Mouse (Mus musculus): ENCODE measurements around the gene Dctpp1.

The Dctpp1 gene

DNA sequence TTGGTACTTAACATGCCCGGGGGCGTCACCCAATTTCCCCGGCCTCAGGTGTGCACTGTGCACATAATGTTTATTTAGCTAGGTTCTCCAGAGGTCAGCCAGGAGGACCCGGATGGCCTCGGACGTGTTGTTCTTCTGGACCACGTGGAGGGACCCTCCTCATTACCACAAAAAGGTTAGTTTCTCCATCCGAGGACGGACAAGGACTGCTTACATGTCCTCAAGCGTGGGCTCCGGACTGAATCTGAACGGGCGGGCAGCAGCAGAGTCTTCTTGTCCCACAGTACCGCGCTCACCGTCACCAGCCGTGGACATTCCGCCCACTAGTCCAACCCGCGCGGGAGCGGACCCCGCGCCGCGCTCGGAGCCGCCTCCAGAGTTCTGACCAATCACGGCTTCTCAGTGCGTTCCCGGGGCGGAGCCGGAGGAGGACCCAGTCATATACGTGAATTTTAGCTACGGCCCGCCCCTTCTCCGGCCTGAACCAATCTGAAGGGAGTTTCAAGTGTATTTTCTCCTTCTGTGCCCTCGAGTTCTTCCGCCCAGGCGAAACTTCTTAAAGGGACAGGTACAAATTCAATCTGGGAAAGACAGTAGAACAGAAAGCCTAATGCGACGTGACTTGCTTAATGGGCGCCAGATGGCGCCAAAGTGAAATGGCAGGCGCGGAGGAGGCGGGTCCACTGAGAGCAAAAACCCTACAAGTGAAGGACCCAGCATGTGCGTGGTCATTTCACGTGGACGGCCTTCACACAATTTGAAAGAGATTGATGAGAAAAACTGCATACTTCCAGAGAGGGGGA lies at the start of gene Dctpp1:
Gene Dctpp1 (minus strand): TSS at position 401 of the 803 bp plus-strand sequence.
- peak; percentile 97 to 99 for DNase-seq (ENCODE audit: low spot score in 2 of 2)

DNA sequence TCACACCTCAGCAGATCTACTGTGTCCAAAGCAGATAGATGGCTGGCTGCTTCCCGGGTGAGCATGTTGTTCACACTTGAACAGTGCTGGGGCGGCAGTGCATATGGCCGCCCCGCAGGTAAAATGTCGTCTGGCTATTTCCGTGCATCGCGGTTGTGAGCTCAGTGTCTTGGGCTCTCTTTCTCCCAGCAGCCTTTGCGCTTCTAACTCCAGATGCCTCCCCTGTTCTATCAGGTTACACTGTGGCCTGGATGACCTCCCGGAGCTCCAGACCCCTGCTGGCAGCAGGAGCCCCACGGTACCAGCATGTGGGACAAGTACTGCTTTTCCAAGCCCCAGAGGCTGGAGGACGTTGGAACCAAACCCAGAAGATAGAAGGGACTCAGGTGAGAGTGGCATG lies 49.4 kb upstream of the Dctpp1 start:
- no peak for DNase-seq (ENCODE audit: low spot score in 2 of 2)

DNA sequence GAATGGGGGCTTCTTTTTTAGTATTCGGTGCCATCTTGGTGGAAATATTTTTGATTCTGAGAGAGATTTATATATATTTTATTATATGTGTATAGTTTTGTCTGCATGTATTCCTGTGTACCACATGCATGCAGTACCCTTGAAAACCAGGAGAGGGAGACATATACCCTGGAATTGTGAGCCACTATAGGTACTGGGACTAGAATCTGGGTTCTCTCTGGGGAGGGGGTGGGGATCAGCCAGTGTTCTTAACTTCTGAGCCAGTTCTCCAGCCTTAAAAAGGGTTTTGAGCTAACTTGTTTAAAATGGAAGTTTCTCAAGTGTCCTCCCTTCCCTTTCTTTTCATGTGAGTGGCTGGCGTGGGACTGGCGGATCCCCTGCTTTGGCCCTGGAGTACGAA lies 48.4 kb upstream of the Dctpp1 start:
- peak in 1 of 2 experiments; percentile 54 for DNase-seq (ENCODE audit: low spot score in 2 of 2)

DNA sequence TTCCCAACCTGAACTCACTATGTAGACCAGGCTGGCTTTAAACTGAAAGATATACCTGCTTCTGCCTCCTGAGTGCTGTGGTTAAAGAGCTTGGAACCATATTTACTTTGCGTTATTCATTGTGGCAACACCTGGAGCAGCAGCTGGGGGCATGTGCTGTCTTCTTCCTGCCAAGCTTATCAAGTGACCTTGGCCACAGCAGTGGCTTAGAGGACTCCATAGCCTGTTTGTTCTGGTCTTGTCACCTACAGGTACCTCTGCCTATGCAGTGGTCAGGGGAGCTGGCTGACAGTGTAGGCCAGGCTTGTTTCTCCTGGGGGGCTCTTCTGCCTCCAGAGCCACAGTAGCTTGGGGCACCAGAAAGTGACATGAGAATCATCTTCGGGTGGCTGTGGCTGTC lies 47.9 kb upstream of the Dctpp1 start:
- no peak for DNase-seq (ENCODE audit: low spot score in 2 of 2)

DNA sequence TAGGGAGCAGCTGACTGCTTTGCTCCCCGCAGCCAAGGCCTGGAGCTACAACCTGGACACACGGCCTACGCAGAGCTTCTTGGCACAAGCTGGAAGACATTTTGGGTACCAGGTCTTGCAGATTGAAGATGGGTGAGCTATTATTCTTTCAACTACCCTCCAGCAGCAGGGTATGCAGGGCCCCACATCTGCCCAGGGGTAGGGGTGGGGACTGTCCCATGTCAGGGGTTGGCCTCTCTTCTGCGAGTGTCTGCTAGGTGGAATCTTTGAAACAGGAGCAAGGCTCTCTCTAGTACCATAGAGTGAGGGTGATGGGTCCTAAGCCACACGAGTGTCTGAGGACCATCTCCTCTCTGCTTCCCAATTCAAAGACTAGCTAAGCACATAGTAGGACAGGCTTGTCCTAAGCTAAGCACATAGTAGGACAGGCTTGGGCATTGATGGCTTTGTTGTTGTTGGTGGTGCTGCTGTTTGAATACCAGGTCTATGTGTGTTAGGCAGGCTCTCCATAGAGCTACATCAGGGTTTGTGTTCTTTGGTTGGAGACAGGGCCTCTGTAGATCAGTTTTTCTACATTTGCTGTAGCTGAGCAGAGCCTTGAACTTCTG lies 37.2 kb upstream of the Dctpp1 start:
- no peak for DNase-seq (ENCODE audit: low spot score in 2 of 2)

DNA sequence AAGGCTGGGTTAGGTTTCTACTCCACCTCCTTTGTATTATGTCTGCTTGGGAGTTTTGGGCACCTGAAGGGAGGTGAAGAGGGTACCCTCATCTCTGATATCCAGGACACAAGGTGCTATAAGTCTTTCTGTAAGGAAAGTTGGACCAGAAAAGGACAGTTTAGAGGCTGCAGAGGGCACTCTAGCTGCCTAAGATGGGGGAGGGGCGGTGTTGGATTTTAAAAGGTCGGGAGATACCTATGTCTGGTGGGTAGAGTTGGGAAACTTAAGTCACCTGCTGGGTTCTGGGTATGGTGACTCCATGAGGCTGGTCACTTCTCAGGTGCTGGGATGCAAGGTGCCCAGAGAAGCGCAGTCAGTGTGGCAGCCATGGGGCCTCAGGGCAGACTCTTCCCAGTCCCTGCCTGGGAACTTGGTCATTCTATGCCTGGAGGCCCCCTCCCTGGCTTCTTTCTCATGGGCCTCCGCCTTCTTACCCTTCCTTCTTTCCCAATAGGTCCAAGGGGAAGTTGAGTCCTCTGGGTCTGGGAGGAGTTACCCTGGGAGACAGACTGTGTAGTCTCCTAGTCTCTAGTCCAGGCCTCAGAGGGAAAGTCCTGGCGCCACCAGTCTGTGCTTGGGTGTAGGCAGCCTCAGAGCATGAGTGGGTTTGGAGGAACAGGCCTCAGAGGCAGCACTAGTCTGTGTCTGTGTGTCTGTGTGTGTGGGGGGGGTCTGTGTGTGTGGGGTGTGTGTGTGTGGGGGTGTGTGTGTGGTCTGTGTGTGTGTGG lies 36.5 kb upstream of the Dctpp1 start:
- peak in 1 of 2 experiments; percentile 22 for DNase-seq (ENCODE audit: low spot score in 2 of 2)

DNA sequence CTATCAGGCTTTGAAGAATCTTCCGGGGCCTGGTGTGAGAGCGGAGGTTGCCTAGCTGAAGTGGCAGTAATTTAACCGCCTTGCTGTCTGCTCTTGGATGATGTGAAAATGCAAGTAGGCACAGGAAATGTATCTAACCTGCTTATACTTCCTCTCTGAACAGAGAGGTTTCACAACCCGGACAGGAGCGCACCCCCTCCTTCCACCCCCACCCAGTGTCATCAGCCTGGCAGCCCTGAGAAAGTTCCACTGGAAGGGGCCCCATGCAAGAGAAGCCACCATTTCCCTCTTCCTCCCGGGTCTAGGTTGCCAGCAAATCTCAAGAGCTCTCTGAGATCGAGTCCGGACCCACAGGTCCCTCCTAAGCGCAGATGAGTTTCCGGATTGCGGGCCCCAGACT lies 35.6 kb upstream of the Dctpp1 start, which contains the start of gene Itgal:
Gene Itgal (plus strand): TSS at position 163 of the 400 bp plus-strand sequence.
- DNase-seq (ENCODE audit: low spot score in 2 of 2): peak; percentile 76 to 78

DNA sequence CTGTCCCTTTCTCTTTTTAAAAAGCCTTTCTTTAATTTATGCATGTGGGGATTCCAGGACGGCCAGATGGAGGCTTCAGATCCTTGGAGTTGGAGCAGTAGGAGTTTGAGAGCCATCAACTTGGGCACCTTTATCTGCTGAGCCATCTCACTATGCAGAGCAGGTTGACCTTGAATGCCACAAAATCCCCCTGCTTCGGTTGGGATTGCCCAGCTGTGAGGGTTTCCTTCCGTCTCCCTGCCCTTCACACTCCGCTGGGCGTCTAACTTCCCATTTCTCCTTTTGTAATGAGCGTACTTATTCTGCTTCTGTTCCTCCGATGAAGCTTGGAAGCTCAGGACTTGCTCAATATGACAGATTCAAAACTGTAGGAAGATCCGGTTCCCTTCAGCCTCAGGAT lies 29.6 kb upstream of the Dctpp1 start:
- peak; percentile 41 to 54 for DNase-seq (ENCODE audit: low spot score in 2 of 2)

DNA sequence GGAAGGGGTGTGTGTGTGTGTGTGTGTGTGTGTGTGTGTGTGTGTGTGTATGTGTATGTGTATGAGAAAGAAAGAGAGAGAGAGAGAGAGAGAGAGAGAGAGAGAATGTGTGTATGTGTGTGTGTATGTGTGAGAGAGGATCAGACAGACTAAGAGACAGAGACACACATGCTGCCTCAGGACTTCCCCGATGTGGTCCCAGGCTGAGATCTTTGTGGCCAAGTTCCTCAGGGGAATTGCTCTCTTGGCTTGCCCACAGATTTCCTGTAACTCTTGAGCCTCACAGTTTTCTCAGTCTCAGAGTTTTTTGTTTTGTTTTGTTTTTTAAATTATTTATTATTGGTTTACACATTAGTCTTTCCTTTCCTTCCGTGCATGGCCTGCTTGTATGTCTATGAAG lies 28.8 kb upstream of the Dctpp1 start:
- DNase-seq (ENCODE audit: low spot score in 2 of 2): no peak

DNA sequence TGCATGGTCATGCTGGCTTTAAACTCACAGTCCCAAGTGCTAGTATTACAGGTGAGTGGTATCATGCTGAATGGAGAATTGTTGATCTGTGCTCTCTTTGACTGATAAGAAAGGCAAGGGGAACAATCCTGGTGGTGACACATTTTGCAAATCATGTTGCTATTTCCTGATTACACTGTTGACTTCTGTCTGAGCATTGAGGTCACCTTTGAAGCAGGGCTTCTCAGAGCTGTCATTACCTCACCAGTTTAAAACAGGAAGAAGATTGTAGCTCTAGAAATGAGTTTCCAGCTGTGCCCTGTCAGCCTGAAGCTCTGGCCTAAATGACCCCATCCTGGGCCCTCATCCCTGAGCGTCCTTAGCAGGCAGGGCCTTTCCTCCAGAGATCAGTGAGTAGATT lies 27.4 kb upstream of the Dctpp1 start:
- DNase-seq (ENCODE audit: low spot score in 2 of 2): peak in 1 of 2 experiments; percentile 31

DNA sequence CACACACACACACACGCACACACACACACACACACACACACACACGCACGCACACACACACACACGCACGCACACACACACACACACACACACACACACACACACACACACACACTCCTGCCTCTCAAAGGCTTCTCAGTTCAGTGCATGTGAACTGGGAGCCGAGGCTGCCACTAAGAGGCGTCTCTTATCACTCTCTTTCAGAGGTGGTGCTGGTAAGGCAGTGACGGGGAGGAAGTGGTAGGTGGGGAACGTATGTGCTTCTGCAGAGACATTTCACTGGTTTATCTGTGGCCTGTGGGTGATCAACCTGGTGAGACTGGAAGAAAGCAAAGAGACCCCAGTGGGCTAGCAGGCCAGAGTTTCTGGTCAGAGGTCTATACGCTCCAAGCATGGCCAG lies 24.6 kb upstream of the Dctpp1 start:
- DNase-seq (ENCODE audit: low spot score in 2 of 2): peak; percentile 51 to 53

DNA sequence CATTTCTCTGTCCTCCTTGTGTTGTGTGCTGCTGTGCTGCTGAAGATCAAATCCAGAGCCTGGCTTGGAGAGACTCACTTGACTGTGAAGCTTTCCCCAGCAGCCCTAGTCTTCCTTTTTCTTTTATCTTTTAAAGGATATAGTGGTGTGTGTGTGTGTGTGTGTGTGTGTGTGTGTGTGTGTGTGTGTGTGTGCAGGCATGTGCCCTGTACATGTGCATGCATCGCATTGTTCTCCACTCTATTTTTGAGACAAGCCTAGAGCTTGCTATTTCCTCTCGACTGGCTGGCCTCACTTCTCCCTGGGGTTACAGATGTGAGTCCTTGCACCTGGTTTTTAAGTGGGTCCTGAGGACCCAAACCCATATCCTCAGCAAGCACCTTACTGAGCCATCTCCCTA lies 21.7 kb upstream of the Dctpp1 start:
- DNase-seq (ENCODE audit: low spot score in 2 of 2): no peak

DNA sequence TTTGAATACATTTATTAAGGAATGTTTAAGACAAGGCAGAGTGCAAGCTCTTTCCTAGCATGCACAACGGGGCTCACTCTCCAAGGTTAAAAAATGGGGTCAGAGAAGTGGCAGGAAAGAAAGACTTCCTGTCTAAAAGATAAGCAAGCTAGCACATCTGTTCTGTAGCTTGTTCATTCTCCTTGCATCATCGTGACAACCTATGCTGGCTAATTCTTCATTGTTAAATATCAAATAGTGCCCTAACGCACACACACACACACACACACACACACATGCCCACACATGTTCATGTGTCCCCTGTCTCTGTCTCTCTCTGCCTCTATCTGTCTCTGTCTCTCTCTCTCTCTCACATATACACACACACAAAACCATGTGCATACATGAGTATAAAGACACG lies 20.6 kb upstream of the Dctpp1 start:
- DNase-seq (ENCODE audit: low spot score in 2 of 2): no peak

DNA sequence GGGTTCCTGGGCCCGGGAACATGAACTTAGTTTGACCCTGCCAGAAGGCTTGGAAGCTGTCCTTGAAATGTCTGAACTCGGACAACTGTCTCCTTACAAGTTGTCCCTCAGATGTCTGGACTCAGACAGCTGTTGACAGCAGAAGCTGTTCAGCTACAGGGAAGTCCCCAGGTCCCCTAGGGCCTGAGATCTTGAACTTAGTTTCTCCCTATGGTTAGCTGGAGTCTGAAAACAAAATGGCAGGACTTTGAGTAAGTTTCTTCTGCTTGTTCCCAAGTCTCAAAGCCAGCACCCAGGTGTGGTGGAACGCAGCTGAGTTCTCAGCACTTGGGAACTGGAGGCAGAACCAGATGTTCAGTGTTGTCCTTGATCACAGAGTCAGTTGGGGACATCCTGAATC lies 19.6 kb upstream of the Dctpp1 start:
- no peak for DNase-seq (ENCODE audit: low spot score in 2 of 2)

DNA sequence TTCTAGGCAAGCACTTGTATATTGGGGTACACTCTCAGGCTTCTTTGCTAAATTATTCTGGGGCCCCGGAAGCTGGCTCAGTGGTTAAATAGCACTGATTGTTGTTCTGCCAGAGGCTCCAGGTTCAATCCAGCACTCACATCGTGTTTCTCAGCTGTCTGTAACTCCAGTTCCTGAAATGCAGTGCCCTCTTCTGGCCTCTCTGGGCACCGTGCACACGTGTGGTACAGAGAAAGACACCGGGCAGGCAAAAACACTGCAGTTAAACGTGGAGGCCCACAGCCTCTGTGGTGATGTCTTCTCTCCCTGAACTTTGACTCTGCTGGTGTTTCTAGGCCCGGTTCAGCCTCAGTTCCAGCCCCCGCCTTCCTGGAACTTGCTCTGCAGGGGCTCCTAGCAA lies 17.8 kb upstream of the Dctpp1 start:
- peak; percentile 58 to 68 for DNase-seq (ENCODE audit: low spot score in 2 of 2)

DNA sequence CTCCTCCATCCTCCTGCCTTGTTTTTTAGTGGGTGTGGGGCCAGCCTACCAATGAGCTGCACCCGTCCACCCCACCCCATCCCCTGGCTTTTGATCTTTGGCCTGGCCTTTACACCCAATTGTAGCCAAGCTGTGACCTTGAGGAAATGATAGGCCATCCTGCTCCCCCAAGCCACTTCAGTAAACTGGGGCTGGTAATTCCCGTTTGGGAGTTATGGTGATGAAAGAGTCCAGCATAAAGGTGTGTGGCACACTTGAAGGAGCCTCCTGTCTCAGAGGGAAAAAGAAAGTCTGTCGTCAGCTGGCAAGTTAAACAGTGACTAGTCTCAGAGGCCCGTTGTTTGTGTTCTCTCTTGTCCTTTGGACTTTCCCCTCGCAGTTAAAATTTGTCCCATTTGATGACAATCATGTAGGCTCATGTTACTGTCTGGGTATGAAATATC lies 16.0 kb upstream of the Dctpp1 start:
- no peak for DNase-seq (ENCODE audit: low spot score in 2 of 2)

DNA sequence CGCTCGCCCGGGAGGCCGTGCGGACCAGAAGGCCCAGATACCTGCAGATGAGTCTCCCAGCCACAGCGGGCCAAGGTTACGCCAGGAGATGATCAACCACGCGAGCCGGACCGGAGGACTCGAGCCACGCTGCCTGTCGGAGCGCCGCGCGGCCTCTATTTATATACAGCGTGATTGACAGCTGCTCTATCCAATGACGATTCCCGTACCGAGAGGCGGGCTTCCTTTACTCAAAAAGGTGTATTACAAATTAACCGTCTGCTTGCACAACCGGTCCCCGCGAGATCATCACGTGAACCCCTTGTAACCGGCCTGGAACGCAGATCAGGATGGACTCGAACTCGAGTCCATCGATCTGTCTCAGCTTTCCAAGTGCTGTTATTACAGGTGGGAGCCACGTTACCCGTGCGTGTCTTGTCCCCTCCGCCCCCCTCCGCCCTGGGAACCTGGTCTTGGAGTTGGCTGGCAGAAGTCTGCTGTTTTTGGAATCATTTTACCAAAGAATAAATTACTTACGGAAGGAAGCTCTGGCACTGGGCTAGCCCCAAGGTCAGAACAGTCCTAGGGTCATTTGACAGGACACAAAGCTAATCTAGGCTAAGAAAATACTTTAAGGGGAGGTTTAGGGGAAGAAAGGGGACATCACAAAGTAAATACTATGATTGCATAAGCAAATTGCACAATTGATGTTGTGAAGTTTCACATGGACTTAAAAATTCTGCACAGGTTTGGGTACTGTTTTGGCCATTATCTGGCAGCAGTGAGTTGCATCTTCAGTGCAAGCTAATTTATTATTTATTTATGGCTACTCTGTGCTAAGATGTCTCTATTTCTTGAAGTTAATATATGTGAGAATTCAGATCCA lies 13.6 kb upstream of the Dctpp1 start, which contains the start of gene Sephs2:
Gene Sephs2 (minus strand): TSS at position 131 of the 865 bp plus-strand sequence.
- DNase-seq (ENCODE audit: low spot score in 2 of 2): peak; percentile 91 to 95

DNA sequence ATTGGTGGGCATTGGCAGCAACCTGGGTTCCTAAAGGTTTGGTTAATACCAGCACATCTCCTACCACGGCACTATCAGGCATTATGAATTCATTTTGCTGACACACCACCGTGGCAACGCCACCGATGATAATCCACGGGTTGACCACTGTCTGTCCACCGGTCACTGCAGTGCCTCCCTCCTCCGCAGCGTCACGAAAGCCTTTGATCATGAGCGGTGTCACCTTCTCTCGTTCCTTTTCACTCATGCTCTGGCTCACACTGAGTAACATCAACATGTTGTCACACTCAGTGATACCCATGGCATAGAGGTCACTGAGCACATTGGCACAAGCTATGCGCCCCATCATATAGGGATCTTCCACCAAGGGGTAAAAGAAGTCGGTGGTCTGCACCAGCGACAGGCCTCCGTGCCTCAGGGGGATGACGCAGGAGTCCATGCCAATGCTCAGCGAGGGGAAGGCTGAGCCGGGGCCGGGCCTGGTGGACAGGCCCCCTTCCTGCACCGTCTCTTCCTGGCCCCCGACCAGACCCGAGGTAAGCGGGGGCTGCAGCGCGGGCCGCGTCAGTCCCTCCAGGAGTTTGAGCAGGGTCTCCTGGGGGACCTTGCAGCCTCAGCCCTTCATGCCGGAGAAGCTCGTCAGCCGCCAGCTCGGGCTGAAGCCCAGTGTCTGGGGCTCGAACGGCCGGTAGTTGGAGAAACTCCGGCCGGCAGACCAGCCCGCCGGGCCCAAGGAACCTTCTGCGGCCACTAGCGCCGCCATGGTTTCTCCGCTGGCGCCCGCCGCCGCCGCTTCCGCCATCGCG lies 12.8 kb upstream of the Dctpp1 start:
- DNase-seq (ENCODE audit: low spot score in 2 of 2): no peak

DNA sequence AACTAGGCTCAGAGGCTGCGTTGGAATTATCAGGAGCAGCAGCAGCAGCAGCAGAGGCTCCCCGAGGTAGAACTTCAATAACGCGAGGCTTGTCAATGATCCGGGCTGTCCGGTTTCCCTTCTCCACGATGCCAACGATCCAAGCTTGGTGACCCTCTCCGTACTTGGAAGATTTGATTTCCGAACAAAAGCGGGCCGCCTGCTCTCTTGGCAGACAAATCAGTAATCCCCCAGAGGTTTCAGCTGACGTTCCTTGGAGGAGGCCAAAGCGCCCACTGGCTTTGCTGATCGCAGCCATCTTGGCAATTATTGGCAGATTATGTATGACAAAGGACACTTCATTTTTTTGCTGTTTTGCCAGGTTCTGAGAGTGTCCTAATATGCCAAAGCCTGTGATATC lies 12.1 kb upstream of the Dctpp1 start:
- DNase-seq (ENCODE audit: low spot score in 2 of 2): no peak

DNA sequence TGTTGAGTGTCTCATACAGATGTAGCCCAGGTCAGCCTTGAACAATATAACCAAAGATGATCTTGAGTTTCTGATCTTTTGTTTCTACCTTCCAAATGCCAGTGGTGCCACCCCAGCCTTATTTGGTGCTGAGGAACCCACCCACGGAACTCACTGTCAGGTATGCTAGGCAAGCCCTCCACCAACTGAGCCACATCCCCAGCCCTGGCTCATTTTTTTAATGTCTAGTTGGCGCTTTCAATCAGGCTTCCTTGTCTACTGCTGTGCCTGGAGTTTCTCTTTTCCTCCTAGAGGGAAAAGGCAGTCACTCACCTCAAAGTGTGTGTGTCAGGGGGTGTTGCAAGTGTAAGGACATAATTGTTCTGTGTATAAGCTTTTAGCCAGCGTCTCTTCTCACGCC lies 10.6 kb upstream of the Dctpp1 start:
- DNase-seq (ENCODE audit: low spot score in 2 of 2): no peak

DNA sequence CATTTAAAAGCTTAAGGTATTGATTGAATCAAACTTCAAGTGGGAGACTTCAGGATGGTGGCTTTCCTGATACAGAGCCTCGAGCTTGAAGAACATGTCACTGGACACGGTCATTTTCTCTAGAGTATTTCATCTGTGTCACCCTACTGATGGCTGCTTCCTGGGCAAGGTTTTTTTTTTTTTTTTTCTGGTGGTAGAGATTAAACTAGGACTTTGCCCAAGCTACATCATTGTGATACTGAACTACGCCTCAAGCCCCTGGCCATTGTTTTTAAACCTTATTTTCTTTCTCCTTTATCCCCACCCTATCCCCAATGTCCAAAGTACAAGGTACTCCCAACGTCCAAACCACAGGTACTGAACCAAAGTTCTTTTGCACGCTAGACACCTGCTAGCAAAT lies 10.2 kb upstream of the Dctpp1 start:
- no peak for DNase-seq (ENCODE audit: low spot score in 2 of 2)
